In the genomic region with DNA sequence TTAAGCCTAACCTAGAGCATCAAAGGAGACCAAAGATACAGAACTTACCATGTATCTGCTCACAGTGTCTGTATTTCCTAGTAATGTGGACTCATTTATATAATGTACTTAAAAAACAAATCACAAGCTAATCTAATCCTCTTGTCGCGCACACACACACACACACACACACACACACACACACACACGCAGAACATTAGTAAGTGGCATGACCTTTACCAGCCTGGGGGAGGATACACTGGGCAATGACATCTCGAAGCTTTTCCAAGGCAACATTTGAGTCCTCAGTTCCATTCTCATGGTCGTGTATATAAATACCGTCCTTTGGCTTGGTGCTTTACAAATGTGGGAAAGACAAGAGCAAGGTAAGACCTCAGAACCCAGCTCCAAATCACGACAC, we compare ENCODE assay signal across 28 mouse cellular contexts. TPM values are rescaled to one million over a fixed set of nuclear protein-coding genes. Genes with fewer than 3 reads are reported as not detected.
"Had no signal": no experiment of that assay in that cellular context is flagged by ENCODE, and none has a peak within 500 bp of the region (broad histone marks: within the 10 kb centered on the region; RNA-seq: fewer than 3 reads in every experiment).

No protein-coding gene starts in this region.

- ATAC-seq: liver, postnatal 0 days had no signal

- H3K4me3 ChIP-seq: left cerebral cortex, adult 2 months; limb, embryonic 12.5 days; limb, embryonic 15.5 days; lung, embryonic 15.5 days; neural tube, embryonic 12.5 days; neural tube, embryonic 15.5 days had no signal

- H3K4me2 ChIP-seq: limb, embryonic 12.5 days; limb, embryonic 15.5 days; liver, embryonic 11.5 days; lung, embryonic 15.5 days; midbrain, embryonic 11.5 days; neural tube, embryonic 12.5 days; neural tube, embryonic 15.5 days had no signal

- H3K9ac ChIP-seq: limb, embryonic 12.5 days; limb, embryonic 15.5 days; liver, embryonic 14.5 days; liver, postnatal 0 days; lung, embryonic 15.5 days; neural tube, embryonic 12.5 days; neural tube, embryonic 15.5 days had no signal

- H3K9me3 ChIP-seq: limb, embryonic 12.5 days; limb, embryonic 15.5 days; lung, embryonic 15.5 days; neural tube, embryonic 12.5 days; neural tube, embryonic 15.5 days had no signal

- H3K27me3 ChIP-seq: limb, embryonic 12.5 days; limb, embryonic 15.5 days; lung, embryonic 15.5 days; neural tube, embryonic 12.5 days; neural tube, embryonic 15.5 days had no signal

- DNase-seq: kidney, adult 2 months; kidney, postnatal 36 days; layer of hippocampus, postnatal 36 days; left cerebral cortex, postnatal 4 days; liver, postnatal 0 days; midbrain, embryonic 14.5 days; right cerebral cortex, adult 18-20 months; right cerebral cortex, postnatal 14 days; right cerebral cortex, postnatal 4 days; thymus, adult 18-20 months; thymus, postnatal 36 days had no signal

- H3K4me1 ChIP-seq: limb, embryonic 12.5 days; limb, embryonic 15.5 days; neural tube, embryonic 12.5 days; neural tube, embryonic 15.5 days had no signal

- H3K27ac ChIP-seq: kidney, postnatal 0 days; left cerebral cortex, adult 2 months; limb, embryonic 12.5 days; limb, embryonic 15.5 days; liver, embryonic 14.5 days; lung, embryonic 15.5 days; neural tube, embryonic 12.5 days; neural tube, embryonic 15.5 days; stomach, postnatal 0 days had no signal

RNA-seq across cellular contexts. Expression of a gene that starts 18.8 kb away (rescaled TPM):
- total RNA-seq: layer of hippocampus, postnatal 10 days; left cerebral cortex, postnatal 10 days; left cerebral cortex, postnatal 4 days; megakaryocyte-erythroid progenitor cell, adult 5-6 weeks had no signal
- polyA plus RNA-seq: kidney, embryonic 14.5 days; limb, embryonic 12.5 days; limb, embryonic 15.5 days; liver, embryonic 11.5 days; liver, postnatal 0 days; lung, embryonic 15.5 days; midbrain, embryonic 11.5 days; midbrain, embryonic 14.5 days; neural tube, embryonic 12.5 days; neural tube, embryonic 15.5 days; stomach, postnatal 0 days had no signal

RNA-seq across cellular contexts. Expression of a gene that starts 23.3 kb away (rescaled TPM):
- total RNA-seq: layer of hippocampus, adult 8-10 months; left cerebral cortex, postnatal 10 days; left cerebral cortex, postnatal 4 days had no signal
- polyA plus RNA-seq: kidney, adult 2 months; liver, embryonic 11.5 days; liver, embryonic 14.5 days; liver, postnatal 0 days; lung, embryonic 15.5 days; midbrain, embryonic 11.5 days; neural tube, embryonic 12.5 days; neural tube, embryonic 15.5 days; stomach, postnatal 0 days; urinary bladder, adult 2 months had no signal
